Mouse (Mus musculus): ENCODE results near the gene Mustn1. TPM values are rescaled to one million over a fixed set of nuclear protein-coding genes. Genes with fewer than 3 reads are reported as not detected.

The Mustn1 gene
- polyA plus RNA-seq, 1 experiment from 2014 or later: 0.43 TPM

DNA sequence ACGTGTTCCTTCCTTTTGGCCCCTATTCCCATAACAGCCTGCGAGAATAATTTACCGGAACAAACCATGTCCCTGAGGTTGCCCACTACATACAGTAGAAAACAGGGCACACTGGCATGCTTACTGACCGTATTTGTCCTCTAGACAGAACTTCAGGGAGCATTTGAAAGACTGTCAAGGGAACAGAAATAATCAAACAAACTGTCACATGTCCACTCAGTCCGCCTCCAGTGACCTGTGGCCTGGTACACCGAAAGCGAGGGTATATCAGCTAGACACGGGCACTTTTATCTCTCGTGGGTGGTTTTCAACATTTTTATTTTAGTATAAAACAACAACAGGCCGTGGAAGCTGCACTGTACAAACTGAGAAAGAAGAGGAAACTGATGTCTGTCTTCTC lies 10.2 kb upstream of the Mustn1 start:
- no peak for ATAC-seq (ENCODE audit: low FRiP score, low read depth)
- H3K9ac ChIP-seq (replicated peaks): no peak overlapping the region
- WGBS: 93% methylated on average over 10 of the region's 10 CpGs
- no peaks in the 10 kb centered on the region for H3K9me3 ChIP-seq
- 0 out of 2 replicates have a peak, but pooled peaks cover 1% of the 10 kb centered on the region for H3K4me1 ChIP-seq
- H3K4me3 ChIP-seq: no peak overlapping the region
- no peak overlapping the region for H3K27ac ChIP-seq (replicated peaks)
- H3K4me2 ChIP-seq (replicated peaks): no peak overlapping the region
- H3K27me3 ChIP-seq: no peaks in the 10 kb centered on the region
- H3K36me3 ChIP-seq: peaks cover 25% of the 10 kb centered on the region

- no peak for ATAC-seq (ENCODE audit: low FRiP score, low read depth)
- H3K27ac ChIP-seq (replicated peaks): no peak overlapping the region
- 0 out of 2 replicates have a peak, but pooled peaks cover 3% of the 10 kb centered on the region for H3K4me1 ChIP-seq
- no peak overlapping the region for H3K4me3 ChIP-seq
- H3K4me2 ChIP-seq (replicated peaks): no peak overlapping the region
- H3K36me3 ChIP-seq: peaks cover 31% of the 10 kb centered on the region
- H3K9me3 ChIP-seq: no peaks in the 10 kb centered on the region
- 88% methylated on average over 8 of the region's 8 CpGs for WGBS
- H3K27me3 ChIP-seq: no peaks in the 10 kb centered on the region
- no peak overlapping the region for H3K9ac ChIP-seq (replicated peaks)
Measured at GRCm38 (mm10) chr14:30869391-30869801, 9.6 kb upstream of the Mustn1 start.

- H3K4me2 ChIP-seq (replicated peaks): no peak overlapping the region
- no peak overlapping the region for H3K27ac ChIP-seq (replicated peaks)
- no peak overlapping the region for H3K9ac ChIP-seq (replicated peaks)
- H3K4me1 ChIP-seq: 0 out of 2 replicates have a peak, but pooled peaks cover 3% of the 10 kb centered on the region
- peaks cover 37% of the 10 kb centered on the region for H3K36me3 ChIP-seq
- no peak for ATAC-seq (ENCODE audit: low FRiP score, low read depth)
- 87% methylated on average over 25 of the region's 25 CpGs for WGBS
- no peaks in the 10 kb centered on the region for H3K27me3 ChIP-seq
- no peak overlapping the region for H3K4me3 ChIP-seq
- no peaks in the 10 kb centered on the region for H3K9me3 ChIP-seq
Measured at GRCm38 (mm10) chr14:30870206-30871147, 8.5 kb upstream of the Mustn1 start.

- Histone ChIP-seq H3K27ac (replicated peaks) (no peak overlapping the region), H3K4me1 (0 out of 2 replicates have a peak, but pooled peaks cover 3% of the 10 kb centered on the region), H3K36me3 (peaks cover 36% of the 10 kb centered on the region), H3K4me3 (no peak overlapping the region), H3K27me3 (no peaks in the 10 kb centered on the region), H3K4me2 (replicated peaks) (no peak overlapping the region), H3K9ac (replicated peaks) (no peak overlapping the region), H3K9me3 (no peaks in the 10 kb centered on the region)
- WGBS: 84% methylated on average over 18 of the region's 18 CpGs
- ATAC-seq (ENCODE audit: low FRiP score, low read depth): no peak
Measured at GRCm38 (mm10) chr14:30874095-30874700, 4.8 kb upstream of the Mustn1 start.

DNA sequence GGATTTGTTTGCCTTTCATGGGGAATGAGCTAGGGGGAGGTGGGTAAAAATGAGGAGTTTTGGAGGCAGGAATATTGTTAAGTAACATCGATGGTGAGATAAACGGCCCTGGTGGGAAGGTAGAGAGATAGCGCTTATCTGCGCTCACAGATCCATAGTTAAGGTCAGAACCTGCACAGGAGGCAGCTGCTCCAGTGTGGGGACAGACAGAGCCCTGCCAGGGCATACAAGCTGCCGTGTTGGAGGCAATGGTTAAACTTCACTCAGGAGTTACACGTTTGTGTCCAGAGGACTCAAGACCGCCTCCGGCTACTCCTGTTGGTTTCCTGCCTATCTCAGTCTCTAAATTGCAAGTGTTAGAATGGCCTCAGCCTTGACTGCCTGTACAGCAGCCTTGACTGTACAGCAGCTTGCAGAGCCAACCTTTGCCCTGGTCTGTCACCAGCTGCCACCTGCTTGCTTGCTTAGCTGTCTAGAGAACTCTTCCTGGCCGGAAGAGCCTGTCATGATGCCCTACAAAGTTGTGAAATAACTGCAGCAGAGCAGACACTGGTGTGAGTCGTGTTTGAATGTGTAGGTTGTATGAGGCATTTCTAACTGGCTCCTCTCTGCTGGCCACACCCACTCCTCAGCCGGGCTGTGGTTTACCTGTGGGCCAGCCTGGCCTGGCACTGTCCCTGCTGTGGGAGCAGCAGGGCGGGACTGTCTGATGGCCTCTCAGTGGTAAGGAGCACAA lies 3.7 kb upstream of the Mustn1 start:
- 91% methylated on average over 12 of the region's 12 CpGs for WGBS

GRCm38 (mm10) chr14:30875955-30876354 lies 3.0 kb upstream of the Mustn1 start:
- Histone ChIP-seq H3K9ac (replicated peaks) (no peak overlapping the region), H3K27ac (replicated peaks) (no peak overlapping the region), H3K4me3 (no peak overlapping the region), H3K4me2 (replicated peaks) (no peak overlapping the region), H3K4me1 (0 out of 2 replicates have a peak, but pooled peaks cover 3% of the 10 kb centered on the region), H3K36me3 (peaks cover 34% of the 10 kb centered on the region), H3K27me3 (no peaks in the 10 kb centered on the region), H3K9me3 (no peaks in the 10 kb centered on the region)
- WGBS: 85% methylated on average over 9 of the region's 9 CpGs
- ATAC-seq (ENCODE audit: low FRiP score, low read depth): no peak

More for the DNA sequence above, 3.7 kb upstream of the Mustn1 start:
- peaks cover 34% of the 10 kb centered on the region for H3K36me3 ChIP-seq
- H3K9ac ChIP-seq (replicated peaks): no peak overlapping the region
- H3K27me3 ChIP-seq: no peaks in the 10 kb centered on the region
- H3K4me2 ChIP-seq (replicated peaks): no peak overlapping the region
- no peak for ATAC-seq (ENCODE audit: low FRiP score, low read depth)
- 0 out of 2 replicates have a peak, but pooled peaks cover 3% of the 10 kb centered on the region for H3K4me1 ChIP-seq
- H3K4me3 ChIP-seq: no peak overlapping the region
- H3K27ac ChIP-seq (replicated peaks): no peak overlapping the region
- H3K9me3 ChIP-seq: no peaks in the 10 kb centered on the region

GRCm38 (mm10) chr14:30876451-30876850 lies 2.5 kb upstream of the Mustn1 start:
- no peak for ATAC-seq (ENCODE audit: low FRiP score, low read depth)
- WGBS: 90% methylated on average over 10 of the region's 10 CpGs
- Histone ChIP-seq H3K4me3 (no peak overlapping the region), H3K9me3 (no peaks in the 10 kb centered on the region), H3K27me3 (no peaks in the 10 kb centered on the region), H3K9ac (replicated peaks) (no peak overlapping the region), H3K4me1 (0 out of 2 replicates have a peak, but pooled peaks cover 3% of the 10 kb centered on the region), H3K27ac (replicated peaks) (no peak overlapping the region), H3K4me2 (replicated peaks) (no peak overlapping the region), H3K36me3 (peaks cover 30% of the 10 kb centered on the region)

GRCm38 (mm10) chr14:30877827-30878226 lies 1.2 kb upstream of the Mustn1 start:
- H3K27me3 ChIP-seq: no peaks in the 10 kb centered on the region
- 0 out of 2 replicates have a peak, but pooled peaks cover 3% of the 10 kb centered on the region for H3K4me1 ChIP-seq
- no peak overlapping the region for H3K27ac ChIP-seq (replicated peaks)
- H3K4me2 ChIP-seq (replicated peaks): no peak overlapping the region
- ATAC-seq (ENCODE audit: low FRiP score, low read depth): no peak
- H3K9me3 ChIP-seq: no peaks in the 10 kb centered on the region
- H3K36me3 ChIP-seq: peaks cover 26% of the 10 kb centered on the region
- no peak overlapping the region for H3K4me3 ChIP-seq
- no peak overlapping the region for H3K9ac ChIP-seq (replicated peaks)
- WGBS: 97% methylated on average over 3 of the region's 3 CpGs

GRCm38 (mm10) chr14:30879794-30880193 lies 794 bp downstream of the Mustn1 start:
- Histone ChIP-seq H3K27ac (replicated peaks) (no peak overlapping the region), H3K4me3 (no peak overlapping the region), H3K4me1 (no peaks in the 10 kb centered on the region), H3K4me2 (replicated peaks) (no peak overlapping the region), H3K9ac (replicated peaks) (no peak overlapping the region), H3K9me3 (no peaks in the 10 kb centered on the region), H3K36me3 (peaks cover 8% of the 10 kb centered on the region; the same call in 1 of the 2 replicates), H3K27me3 (no peaks in the 10 kb centered on the region)
- WGBS: 65% methylated on average over 9 of the region's 9 CpGs
- ATAC-seq (ENCODE audit: low FRiP score, low read depth): no peak

DNA sequence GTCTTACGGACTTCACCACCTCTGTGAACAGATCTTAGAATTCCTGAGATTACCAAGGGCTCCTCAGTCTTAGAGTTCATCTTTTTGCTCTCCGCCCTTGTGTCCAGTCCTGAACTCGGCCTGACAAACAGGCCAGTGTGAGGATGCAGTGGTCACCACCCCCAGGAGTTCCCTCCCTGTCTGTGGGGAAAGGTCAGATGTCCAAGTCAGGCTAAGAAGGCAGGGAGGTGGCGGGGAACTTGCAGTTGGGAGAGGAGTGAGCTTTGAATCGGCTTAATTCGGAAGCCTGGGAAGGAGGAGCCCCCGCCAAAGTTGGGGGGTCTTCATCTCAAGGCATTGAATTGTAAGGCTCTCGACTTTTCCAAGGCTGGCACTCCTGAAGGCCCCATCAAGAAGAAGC lies 1.3 kb downstream of the Mustn1 start:
- ATAC-seq (ENCODE audit: low FRiP score, low read depth): no peak
- Histone ChIP-seq H3K4me3 (no peak overlapping the region), H3K9ac (replicated peaks) (no peak overlapping the region), H3K27ac (replicated peaks) (no peak overlapping the region), H3K36me3 (peaks cover 7% of the 10 kb centered on the region; the same call in 1 of the 2 replicates), H3K9me3 (no peaks in the 10 kb centered on the region), H3K27me3 (no peaks in the 10 kb centered on the region), H3K4me1 (no peaks in the 10 kb centered on the region), H3K4me2 (replicated peaks) (no peak overlapping the region)
- WGBS: 75% methylated on average over 8 of the region's 8 CpGs

DNA sequence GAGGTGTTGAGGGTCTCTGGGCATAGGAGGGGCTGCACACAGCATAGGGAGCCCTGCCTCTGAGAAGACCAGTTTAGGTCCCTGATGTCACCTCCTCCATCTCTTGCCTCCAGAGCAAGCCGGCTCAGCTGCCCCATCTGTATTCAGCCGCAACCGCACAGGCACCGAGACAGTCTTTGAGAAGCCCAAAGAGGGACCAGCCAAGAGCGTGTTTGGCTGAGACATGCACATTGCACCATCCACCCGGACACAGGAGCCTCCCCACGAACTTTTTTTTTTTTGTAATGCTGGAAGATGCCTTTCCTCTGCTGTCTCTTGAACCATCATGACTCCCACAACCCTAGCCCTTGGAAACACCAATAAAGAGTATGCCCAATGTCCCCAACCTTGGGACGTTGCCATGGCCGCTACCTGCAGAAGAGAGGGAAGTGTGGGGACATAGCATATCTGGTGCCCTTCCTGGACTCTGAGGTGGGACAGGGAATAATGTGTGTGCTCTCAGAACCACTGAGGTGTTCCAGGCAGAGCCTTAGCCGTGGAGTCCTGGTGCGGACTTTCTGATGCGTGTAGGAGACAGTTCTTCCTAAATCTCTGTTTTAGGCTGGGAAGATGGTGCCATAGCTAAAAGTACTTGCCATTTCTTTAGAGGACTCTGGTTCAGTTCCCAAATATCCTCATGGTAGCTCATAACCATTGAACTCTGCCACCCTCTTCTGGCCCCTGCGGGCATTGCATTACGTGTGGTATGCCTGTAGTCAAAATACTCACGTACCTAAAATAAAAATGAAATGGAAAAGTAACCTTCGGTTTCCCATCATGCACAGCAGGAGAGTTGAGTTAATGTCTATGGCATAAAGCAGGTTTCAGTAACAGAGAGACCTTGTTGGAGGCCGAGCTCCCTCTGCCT lies 2.1 kb downstream of the Mustn1 start:
- H3K36me3 ChIP-seq: no peaks in the 10 kb centered on the region; the same call in 1 of the 2 replicates
- H3K4me1 ChIP-seq: no peaks in the 10 kb centered on the region
- no peaks in the 10 kb centered on the region for H3K27me3 ChIP-seq
- WGBS: 88% methylated on average over 17 of the region's 17 CpGs
- H3K9me3 ChIP-seq: no peaks in the 10 kb centered on the region
- H3K27ac ChIP-seq (replicated peaks): no peak overlapping the region
- no peak overlapping the region for H3K4me2 ChIP-seq (replicated peaks)
- no peak overlapping the region for H3K9ac ChIP-seq (replicated peaks)
- no peak overlapping the region for H3K4me3 ChIP-seq
- no peak for ATAC-seq (ENCODE audit: low FRiP score, low read depth)
